Mouse (Mus musculus) thymus, postnatal 25 days (tissue): ENCODE data around the gene Adgre5.

Source experiments
- DNase-seq: peaks from one replicate; pipeline ENCODE4 v3.0.0; 2022

The Adgre5 gene

DNA sequence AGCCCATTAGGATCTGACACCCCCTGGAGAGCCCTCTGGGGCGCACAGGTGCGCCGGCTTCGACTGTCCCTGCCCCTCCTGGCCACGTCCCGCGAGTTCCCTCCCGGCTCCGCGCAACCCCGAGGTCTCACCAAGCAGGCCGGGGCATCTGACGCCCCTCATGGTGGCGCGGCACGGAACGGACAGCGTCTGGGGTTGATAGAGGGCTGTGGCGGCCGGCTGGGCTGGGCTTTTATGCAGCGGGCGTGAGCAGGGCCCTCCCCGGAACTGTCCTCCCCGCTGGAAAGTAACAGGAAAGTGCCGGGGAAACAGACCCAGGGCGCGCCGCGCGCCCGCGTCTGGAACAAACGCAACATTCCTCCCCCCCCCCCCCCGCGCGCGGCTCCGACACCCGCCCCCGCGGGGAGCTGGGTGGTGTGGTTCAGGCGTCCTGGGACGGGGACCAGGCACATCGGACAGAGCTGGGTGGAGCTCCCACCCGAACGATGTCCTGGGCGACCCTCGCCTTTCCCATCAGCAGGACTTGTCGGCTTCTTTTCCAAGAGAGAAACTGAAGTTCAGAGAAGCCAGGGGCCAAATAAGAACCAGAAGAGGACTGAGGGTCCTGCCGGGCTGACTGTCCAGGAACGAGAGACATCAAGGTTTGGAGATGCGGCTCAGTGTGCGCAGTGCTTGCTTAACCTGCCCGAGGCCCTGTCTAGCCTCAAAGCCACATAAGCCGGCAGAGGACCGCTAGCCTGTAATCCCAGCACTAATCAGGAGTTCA is at the start of gene Adgre5:
Gene Adgre5, minus strand, starts transcription at position 351 of the 766 bp plus-strand sequence.
- peak; percentile 74 for DNase-seq

DNA sequence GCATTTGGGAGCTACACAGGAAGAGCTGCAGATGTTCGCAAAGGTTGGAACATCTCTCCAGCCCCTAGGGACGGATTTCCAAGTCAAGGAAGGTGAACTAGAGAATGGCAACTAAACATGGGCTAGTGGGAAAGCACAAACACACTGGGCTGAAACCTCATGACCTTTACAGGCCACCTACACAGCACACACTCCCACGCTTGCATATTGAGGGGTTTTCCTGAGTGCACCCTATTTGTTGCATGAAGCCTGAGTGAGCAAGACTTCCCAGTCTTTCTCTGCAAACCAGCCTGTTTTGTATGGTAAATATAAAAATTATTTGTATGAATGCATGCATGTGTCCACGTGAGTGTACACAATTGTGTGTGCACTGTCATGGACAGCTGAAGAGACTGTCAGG is 48.7 kb upstream of the Adgre5 start:
- no peak for DNase-seq

DNA sequence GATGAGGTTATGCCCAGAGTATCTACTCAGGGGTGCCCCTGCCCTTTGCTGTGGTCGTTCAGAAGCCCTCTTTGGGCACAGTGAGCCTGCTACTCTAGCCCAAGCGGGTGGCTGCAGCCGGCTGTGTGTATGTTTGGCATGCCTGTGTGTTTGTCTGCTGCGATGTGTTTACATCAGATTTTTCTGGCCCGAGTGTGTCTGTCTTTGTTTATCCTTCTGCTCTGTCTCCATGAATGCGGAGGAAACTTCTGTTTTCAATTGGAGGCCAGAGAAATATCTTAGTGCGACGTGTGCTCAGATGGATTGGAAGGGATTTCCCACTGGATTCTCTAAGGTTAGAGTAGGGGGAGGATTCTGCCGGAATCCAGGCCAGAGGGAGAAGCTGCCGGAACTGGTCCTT is 43.9 kb upstream of the Adgre5 start:
- no peak for DNase-seq

DNA sequence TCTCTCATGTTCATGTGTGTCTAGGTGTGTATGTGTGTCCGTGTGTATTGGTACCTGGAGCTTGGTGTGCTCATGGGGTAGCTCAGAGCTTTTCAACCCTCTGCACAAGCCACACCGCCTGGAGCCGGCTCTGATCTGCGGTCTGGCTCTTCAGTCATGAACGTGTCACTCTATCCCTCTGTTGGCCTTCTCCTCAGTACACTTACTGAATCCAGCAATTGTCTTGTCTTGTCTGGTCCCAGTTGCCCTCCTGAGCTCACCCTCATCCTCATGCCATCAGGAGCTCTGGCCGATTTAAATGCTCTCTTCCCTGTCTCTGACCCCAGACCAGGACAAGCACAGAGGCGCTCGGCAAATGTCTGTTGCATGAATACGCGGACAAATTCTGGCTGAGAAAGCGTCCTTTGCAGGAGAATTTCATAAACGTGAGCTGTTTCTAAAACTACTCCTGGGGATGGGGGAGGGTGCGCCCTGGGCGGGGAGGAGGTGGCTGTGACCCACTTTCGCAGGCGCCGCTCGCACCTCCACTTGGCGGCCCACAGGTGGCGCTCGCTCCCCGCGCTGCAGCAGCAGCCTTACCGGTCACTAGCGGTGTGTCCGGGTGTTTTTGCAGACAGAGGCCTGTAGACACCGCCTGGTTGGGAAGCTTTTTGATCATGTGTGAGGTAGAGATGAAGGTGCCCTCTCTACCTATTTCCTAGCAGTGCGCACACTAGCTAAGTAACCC is 41.9 kb upstream of the Adgre5 start:
- peak; percentile 90 for DNase-seq

DNA sequence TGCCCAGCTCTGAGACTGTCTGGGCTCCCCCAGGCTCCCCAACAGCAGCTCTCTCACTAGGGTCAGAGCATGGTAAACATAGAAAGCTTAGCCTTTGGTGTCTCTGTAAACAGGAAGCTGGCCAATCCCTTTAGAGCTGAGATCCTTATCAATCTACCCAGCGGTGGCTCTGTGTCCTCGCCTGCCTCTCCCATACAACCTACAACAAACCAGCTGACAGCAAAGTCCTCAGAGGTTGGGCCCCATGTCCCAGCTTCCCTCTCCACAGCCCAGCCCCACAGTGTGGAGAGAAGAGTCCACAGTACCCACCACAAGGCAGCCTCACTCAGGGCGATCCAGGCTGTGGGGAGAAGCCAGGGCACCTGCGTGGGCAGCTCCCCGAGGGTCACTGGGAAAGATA is 38.5 kb upstream of the Adgre5 start:
- DNase-seq, result no peak

DNA sequence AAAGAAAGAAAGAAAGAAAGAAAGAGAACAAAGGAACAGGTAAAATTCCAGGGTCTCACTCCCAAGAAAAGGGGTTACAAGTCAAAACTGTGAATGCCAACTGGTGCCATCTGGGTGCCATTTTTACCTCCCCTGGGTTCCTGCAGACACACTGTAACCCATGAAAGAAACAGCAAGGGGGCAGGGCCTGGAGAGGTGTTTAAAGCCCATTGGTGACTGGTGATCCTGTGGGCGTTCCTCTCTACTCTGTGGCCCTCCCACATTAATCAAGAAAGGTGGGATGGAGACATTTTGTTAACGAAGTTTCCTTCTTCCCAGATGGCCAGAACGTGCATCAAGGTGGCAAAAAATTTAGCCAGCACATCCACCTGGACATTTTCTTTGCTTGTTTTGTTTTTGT is 36.9 kb upstream of the Adgre5 start:
- DNase-seq, result no peak

DNA sequence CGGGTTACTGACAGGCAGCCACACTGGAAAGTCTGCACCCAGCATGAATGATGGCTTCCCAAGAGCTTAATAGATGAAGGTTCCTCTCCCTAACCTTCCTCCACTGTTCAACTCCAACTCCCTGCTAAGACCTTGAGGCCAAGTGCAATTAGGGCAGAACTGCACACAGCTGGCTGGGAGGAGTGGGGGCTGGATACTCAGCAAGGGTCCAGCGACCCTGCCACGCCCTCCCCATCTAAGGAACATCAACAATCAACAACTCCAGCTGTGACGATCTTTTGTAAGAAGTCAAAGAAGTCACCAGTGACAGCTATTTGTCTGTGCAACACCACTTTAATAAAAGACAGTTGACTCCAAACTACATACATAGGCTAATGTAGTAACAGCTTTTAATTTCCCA is 35.5 kb upstream of the Adgre5 start:
- DNase-seq, result no peak

DNA sequence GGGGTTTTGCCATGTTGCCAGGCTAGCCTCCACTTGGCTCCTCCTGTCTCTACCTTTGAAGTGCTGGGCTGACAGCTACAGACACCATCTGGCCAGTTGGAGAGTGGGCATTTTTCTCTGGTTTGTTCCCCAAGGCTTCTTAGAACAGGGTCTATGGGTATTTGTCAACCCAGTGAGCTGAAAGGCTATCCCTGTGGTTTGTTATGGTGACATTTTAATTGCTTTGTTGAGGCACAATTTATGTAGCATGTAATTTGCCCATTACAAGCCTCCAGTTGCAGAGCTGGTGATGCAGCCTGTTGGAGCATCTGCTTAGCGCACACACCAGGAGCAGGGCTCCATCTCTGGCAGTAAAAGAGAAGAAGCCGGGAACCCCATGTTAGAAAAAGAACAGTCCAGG is 33.1 kb upstream of the Adgre5 start:
- DNase-seq, result no peak

DNA sequence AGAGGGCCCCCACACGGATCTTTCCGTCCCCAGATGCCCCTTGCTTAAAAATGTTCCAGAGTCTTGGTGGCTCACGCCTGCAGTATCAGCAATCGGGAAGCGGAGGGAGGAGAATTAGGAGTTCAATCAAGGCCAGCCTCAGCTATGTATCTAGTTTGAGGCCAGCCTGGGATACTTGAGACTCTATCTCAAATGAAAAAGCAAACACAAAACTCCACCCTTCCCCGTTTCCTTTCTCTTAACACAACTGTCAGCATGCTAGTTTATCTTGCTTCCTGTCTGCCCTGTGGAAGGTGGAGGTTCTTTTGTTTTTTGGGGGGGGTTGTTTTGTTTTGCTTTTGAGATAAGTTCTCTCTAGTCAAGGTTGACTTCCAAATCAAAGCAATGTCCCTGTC is 32.3 kb upstream of the Adgre5 start:
- DNase-seq, result peak; percentile 30

DNA sequence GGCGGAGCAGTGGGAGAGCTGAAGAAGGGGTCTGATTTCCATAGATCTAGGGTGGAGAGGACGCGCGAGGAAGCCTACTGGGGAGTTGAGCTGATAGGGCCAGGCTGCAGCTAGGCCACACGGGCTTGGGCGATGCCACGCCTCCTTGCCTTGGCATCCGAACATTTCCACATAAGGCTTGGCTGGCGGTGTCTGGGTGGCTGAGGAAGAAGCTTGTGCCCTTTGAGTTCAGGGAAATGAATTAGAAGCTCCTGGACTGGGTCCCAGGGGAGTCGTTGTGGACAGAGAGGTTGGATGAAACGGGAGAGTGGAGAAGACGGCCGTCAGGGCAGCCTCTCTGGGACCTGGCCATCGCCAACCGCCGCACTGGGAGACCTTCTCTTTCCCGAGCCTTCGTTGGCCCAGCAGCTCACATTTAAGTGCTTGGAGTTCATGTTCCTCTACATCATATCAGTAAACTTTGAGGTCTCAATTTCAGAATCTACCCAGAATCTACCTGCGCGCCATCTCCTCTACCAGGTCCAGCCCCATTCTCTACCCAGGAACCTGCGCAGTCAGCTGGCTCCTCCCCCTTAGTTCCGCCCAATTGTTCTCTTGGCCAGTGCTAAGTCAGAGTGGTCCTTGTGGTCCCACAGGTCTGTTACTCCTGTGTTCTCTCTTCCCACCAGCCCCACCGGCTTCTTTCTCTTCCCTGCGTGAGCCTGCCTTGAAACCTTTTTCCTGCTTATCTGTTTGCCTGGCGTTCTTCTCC is 31.8 kb upstream of the Adgre5 start:
- DNase-seq, result peak; percentile 55

DNA sequence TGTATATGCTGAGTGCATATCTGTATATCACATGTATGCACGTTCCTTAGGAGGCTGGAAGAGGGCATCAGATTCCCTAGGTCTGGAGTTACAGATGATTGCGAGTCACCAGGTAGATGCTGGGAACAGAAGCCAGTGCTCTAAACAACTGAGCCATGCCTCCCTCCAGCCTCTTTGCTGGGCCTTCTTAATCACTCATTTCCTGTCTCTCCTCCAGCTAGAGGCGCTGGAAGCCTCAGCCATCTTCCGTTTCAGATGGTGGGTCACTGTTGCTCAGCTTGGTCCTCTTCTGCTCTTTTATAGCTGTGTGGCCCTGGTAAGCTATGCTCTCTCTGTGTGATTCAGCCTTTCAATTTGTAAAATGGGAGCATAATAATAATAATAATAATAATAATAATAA is 30.7 kb upstream of the Adgre5 start:
- DNase-seq, result no peak

DNA sequence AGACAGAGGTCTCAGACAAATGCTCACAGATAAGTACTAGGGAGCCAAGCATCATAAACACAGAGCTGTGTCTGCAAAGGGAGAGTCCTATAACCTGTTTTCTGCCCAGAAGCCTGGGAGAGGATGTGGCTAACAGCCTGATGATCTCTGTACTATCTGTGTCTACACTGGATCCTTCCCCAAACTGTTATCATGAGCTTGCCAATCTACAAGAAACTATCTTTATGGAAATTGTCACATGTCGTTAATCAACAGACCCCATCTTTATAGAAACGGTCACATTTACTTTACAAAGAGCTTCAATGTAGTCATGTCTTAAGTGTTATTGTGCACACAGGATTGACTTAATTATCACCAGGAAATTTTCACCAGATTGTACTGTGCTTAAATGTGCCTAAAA is 29.5 kb upstream of the Adgre5 start:
- no peak for DNase-seq

DNA sequence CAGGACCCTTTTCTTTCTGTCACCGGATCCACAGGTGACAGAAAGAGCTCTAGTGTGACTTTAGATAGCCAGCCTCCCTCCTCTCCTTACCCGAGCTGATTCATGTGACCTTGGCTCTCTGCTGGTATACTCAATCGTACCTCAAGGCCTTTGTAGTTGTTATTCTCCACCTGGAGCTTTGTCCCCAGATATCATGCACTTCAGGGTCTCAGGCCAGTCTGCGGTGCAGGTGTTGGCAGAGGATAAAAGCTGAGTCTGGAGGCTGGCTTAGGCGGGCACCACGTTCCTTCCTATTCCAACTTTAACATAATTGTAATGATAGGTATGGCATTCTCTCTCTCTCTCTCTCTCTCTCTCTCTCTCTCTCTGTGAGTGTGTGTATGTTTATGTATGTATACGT is 28.6 kb upstream of the Adgre5 start:
- DNase-seq, result no peak

DNA sequence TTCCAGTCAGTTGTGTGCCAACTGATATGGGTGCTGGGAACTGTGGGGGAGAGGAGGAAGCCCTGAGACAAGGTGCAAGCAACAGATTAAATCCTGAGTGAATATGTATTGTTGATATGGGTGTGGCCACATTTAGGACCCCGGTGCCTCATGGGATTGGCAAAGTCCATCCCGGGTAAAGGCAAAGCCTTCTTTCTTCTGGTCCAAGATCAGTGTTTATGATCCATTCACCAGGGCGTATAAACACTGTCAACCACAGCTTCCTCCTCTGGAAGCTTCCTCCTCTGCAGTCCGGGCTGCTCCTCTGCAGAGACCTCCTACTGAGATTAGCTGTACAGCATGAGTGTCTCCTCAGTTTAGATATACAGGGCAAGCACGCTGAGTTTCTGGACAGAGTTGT is 27.4 kb upstream of the Adgre5 start:
- DNase-seq, result no peak

DNA sequence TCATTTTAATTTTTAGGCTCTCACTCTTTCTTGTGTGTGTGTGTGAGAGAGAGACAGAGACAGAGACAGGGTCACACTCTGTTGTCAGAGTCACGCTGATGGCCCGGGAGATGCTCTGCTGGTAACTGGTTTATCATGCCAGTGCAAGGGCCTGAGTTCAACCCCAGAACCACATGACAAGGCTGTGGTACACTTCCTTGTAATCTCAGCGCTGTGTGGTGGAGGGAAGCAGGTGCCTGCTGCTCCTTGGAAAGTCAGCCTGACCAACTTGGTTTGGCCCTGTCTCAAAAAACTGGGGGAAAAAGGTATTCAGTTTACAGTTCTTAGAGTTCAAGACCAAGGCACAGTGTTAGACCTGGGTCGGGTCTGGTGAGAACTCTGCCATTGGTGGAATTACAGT is 26.3 kb upstream of the Adgre5 start:
- DNase-seq, result no peak

DNA sequence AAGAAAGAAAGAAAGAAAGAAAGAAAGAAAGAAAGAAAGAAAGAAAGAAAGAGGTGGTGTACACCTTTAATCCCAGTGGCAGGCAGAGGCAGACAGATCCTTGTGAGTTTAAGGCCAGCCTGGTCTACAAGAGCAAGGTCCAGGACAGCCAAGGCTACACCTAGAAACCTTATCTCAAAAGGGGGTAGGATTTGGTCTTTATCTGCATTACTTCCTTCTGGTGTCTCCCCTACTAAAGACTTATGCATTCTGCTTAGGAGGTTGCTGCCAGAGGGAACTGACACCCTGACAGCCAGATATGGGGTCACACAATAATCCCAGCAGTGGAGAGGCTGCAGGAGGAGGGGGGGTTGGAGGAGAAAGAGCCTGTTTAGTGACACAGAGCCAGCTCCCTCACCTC is 24.5 kb upstream of the Adgre5 start:
- DNase-seq, result no peak

DNA sequence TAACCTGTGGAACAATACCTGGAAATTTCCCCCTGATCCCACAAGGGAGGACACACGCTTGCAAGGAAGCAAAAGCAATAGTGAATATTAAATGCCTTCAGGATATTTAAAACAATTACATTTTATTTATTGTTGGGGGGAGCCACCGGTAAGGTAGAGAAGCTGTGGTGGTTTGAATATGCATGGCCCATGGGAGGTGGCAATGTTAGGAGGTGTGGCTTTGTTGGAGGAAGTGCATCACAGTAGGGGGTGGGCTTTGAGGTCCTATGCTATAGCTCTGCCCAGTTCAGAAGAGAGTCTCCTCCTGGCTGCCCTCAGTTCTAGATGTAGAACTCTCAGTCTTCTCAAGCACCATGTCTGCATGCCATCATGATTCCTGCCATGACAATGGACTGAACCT is 23.6 kb upstream of the Adgre5 start:
- DNase-seq, result no peak

DNA sequence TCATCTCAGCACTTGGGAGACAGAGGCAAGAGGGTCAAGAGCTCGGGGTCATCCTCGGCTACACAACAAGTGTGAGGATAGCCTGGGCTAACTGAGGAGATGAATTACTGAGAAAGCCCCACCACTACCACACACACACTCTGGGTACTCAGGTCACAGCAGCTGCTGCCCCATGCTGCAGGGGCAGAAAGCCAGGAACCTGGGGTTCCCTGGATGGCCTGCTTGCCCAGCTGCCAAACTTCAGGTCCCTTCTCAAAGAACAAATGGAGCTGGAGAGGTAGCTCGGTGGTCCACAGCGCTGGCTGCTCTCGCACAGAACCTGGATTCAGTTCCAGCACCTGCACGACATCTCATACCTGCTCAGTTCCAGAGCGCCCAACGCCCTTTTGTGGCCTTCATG is 23.0 kb upstream of the Adgre5 start:
- DNase-seq, result no peak

DNA sequence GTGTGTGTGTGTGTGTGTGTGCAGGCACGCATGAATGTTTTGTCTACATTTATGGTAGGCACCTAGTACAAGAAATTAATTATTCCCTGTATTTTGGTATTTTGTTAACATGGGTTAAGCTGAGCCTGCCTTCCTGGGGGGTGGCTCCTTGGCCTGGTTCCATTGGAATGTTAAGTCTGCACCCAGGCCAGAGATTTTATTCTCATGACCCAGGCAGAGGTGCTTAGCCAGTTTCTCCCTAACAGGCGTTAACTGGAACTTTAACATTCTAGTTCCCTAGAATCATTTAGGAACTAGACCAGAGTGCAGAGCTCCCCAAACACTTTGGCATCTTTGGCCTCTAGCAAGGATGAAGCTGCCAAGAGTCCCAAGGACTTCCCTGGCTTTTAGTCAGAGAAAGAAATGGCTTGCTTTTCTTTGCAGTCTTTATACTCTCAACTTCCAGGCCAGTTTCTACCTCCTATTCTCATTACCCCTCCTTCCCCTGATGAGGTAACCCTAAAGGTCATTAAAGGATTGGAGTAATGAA is 18.2 kb upstream of the Adgre5 start:
- no peak for DNase-seq

DNA sequence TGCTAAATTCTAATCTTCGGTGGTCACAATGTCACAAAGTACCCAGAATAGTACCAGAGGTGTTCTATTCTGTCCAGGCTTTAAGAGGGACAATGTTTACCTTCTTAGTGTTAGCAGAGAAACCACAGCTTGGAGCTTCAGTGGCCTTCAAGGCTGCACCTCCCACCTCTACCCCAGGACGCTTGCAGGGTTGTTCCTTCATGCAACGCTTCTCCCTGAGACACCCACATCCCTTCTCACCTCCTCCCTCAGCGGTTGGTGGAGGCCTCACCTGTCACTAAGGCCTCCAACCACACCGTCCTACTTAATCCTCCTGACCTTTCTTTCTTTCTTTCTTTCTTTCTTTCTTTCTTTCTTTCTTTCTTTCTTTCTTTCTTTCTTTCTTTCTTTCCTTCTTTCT is 17.2 kb upstream of the Adgre5 start:
- peak; percentile 41 for DNase-seq

DNA sequence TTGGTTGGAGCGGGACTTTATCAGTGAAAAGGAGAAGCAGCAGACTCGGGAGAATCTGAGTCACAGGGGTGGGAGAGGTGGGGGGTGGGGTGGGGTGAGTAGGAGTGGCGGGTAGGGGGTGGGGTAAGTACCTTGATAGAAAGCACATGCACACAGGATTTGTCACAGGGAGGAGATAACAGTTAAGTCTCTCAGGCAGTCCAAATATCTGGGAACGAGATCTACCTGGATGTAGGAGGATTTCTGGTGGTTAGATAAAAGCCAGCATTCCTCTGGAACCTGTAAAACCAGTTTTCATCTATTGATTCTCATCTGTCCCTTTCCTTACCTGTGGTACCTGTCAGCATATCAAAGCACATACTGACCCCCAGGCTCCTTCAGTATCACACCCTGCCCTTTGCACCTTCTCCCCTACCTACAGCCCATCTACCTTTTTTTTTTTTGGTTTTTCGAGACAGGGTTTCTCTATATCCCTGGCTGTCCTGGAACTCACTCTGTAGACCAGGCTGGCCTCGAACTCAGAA is 16.0 kb upstream of the Adgre5 start:
- DNase-seq, result no peak

DNA sequence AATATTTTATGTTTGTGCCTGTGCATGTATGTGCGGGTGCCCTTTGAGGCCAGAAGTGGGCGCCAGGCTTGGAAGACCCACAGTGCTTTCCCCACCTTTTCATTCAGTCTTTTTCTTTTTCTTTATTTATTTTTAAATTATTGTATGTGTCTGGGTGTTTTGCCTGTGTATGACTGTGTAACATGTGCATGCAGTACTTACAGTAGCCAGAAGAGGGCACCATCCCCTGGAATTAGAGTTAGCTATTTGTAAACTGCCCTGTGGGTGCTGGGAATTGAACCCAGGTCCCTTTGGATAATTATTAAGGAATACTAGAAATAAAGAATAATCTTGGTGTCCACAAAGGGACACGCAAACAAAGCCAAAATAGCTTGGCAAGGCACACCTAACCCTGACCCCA is 15.1 kb upstream of the Adgre5 start:
- DNase-seq, result peak; percentile 50

DNA sequence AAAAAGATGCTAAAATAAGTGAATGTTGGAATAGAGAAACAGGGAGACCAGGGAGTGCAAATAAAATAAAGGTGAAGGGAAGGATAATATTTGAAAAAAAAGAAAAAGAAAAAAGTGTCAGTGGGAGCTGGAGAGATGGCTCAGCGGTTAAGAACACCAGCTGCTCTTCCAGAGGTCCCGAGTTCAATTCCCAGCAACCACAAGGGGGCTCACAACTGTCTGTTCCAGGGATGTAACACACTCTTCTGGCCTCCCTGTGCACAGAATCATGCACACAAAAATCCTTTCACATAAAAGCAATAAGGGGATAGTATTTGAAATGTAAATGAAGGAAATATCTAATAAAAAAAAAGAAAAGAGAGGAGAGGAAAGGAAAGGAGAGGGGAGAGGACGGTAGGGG is 13.0 kb upstream of the Adgre5 start:
- no peak for DNase-seq

DNA sequence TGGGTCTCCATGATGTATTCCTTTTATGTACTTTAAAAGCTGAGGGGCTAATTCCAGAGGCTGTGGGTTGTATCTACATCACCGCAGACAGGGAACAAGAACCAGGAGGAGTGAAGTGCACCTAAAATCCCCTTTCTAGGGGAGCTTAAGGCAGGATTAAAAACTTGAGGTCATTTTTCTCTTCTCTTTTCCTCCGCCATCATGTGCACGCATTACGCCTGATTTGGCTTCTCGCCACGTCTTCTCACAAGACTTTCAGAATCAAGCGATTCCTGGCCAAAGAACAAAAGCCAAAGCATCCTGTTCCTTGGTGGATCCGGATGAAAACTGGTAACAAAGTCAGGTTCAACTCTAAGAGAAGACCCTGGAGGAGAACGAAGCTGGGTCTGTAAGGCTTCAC is 8.1 kb upstream of the Adgre5 start:
- no peak for DNase-seq
